Mouse (Mus musculus) thymus, postnatal 14 days (tissue): Measurements from ENCODE around the gene Vps53.
A peak's percentile ranks its signal among the peaks of the same experiment; 100 is the strongest.

Source experiments
- DNase-seq: peaks from one replicate; pipeline ENCODE4 v3.0.0; 2021

Gene Vps53

GRCm38 (mm10) chr11:76167079-76167765 is 12.2 kb downstream of the Vps53 start:
- peak; percentile 70 for DNase-seq

- no peak for DNase-seq
These were observed 12.8 kb downstream of the Vps53 start for GRCm38 (mm10) chr11:76166657-76167056.

DNA sequence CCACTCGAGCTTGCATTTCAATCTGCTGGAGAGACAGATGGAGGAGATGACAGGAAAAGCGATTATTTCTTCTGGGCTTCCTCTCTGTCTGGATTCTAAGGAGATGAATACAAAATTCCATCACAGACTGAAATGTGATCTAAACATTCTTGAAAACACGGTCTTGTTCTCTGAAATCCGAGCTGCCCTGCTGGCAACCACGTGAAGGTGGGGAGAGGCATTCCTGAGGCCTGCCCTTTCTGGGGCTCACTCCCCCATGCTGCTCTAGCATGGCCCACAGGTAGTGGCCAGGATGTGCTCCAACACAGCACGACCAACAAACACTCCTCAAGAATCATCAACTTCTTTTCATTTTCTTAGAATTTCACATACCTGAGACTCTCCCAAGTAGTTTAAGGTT is 19.2 kb downstream of the Vps53 start:
- DNase-seq = no peak

DNA sequence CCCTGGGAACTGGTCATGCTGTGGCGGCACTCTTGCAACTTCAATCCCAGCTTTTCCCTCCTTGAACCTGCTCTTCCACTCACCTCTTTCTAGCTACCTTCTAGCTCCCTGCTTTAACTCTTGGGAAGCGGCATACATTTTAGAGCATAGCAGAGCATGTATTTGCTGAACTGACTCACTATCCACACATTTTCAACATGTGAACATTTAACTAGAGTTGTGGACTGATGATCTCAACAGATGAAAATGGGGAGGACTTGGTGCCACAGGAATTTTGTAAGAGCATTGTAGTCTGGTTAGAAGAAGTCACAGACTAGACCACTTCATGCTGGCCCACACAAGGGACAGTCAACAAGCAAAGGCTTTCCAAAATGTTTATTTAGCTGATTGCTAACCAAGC is 21.1 kb downstream of the Vps53 start:
- DNase-seq = no peak

DNA sequence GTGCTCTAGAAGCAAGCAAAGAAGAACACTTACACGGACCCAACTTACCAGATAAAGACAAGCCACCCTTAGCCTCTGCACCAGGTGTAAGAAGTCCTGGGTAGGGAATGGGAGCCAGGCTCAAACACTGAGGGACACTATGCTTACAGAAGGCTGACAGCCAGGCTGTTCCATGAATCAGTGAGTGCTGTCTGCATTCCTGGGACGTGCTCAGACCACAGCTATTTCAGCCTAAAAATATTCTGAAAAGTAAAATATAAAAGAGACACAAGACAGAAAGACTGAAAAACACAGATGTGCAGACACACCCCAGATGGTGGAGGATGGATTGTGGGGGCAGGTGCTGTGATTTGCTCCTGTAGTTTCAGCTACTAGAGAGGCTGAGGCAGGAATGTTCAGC is 24.6 kb downstream of the Vps53 start:
- no peak for DNase-seq

- DNase-seq = no peak
These were observed 25.2 kb downstream of the Vps53 start for GRCm38 (mm10) chr11:76154200-76154599.

- peak; percentile 15 for DNase-seq
These were observed 26.1 kb downstream of the Vps53 start for GRCm38 (mm10) chr11:76153236-76153951.

DNA sequence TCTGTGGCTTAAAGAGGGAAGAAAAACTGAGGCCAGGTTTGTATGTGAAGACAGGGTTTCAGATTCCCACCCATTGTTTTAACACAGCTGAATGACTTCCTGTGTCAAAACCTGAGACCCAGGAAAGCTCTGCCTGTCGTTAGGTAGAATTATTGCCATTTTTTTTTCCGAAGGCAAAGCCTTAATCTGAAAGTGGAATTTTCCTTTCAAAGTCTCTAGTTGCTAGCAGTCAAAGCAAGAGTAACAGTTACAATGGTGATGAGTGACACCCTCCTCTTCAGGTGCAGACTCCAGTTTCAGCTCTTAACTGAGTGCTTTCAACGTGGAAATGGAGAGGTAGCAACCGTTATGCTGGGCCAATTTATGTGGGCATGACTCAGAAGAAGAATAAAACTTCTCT is 28.5 kb downstream of the Vps53 start:
- no peak for DNase-seq

- no peak for DNase-seq
These were observed 31.1 kb downstream of the Vps53 start for GRCm38 (mm10) chr11:76148055-76149008.

GRCm38 (mm10) chr11:76146187-76147010 is 33.0 kb downstream of the Vps53 start:
- DNase-seq = no peak

- no peak for DNase-seq
These were observed 34.3 kb downstream of the Vps53 start for GRCm38 (mm10) chr11:76145169-76145568.

DNA sequence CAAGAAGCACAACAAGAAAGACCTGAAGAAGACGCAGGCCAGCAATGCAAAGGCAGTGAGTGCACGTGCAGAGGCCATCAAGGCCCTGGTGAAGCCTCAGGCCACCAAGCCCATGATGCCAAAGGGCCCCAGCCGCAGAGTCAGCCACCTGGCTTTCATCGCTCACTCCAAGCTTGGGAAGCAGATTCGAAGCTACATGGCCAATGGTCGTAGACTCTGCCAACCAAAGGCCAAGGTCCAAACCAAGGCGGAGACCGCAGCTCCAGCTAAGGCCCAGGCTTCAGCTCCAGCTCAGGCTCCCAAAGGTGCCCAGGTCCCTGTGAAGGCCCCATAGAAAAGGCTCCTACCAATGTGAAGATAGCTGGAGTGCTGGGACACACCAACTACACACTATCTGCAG is 35.1 kb downstream of the Vps53 start:
- DNase-seq = no peak

DNA sequence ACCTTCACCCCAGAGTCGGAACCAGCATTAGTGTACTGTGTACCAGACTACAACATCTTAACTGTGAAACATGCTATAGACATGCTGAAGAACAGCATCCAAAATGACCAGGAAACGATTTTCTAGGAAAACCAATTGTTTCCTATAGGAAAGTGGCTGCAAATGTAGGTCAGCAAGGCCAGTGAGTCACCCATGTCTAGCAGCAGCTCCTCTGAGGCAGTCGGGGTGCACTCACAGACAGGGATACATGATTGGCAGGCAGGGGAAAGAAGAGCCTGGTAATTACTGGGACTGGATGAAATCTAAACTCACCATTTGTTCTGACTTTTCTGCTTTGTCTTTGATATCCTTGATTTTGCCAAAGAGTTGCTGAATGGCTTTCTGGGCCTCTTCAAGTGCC is 41.5 kb downstream of the Vps53 start:
- no peak for DNase-seq

DNA sequence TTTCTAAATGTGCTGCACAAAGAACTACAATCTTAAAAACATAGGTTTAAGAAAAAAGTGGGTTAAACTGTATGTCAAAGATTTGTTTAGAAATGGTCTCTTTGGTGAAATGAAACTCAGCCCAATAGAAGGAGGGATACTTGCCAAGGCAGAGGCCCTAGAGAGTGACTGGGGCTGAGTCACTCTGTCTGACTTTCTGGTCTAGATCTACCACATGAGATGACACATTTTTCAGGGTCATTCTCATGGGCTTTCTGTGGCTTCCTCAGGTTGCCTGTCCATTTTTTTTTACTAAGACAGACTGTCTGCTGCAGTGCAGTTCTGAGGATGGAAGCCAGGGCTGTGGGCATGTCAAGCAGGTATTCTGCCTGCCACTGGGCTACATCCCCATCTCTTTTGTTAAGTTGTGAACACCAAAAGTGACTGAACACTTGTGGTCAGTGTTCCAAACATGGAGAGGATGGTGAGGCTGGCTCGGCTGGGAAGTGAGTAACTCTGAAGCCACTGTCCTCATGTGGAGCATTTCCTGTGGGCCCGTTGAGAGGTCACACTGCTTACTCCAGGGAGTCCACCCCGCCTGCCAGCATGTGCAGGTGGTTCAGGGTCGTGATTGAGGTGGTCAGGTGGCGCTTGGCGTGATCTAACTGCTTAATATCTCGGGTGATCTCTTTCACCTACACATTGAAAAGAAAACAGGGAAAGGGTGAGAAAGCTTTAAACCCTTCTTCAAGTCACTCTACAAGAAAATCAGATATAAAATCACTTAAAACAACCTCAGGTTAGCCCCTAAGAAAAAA is 43.6 kb downstream of the Vps53 start:
- no peak for DNase-seq

GRCm38 (mm10) chr11:76130859-76131258 is 48.6 kb downstream of the Vps53 start:
- no peak for DNase-seq

DNA sequence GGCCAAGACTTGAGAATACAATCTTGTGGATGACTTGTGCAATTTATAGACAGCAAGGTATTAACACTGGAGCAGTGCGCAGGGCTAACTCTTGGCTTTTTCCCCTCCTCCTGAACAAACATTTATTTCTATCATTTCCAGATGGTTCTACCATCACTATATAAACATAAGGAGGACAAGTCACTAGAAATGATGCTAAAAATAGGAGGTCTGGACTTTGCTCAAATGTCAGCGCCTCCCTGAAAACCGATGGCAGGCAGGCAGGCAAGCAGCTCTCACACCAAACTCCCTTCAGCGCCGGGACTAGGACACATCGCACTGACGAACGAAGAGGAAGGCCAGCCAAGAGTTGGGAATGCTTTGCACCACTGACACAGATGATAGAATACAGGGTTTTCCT is 54.1 kb downstream of the Vps53 start:
- no peak for DNase-seq

- DNase-seq = no peak
These were observed 55.9 kb downstream of the Vps53 start for GRCm38 (mm10) chr11:76123517-76123916.

- DNase-seq = no peak
These were observed 56.9 kb downstream of the Vps53 start for GRCm38 (mm10) chr11:76122571-76122970.

- no peak for DNase-seq
These were observed 58.4 kb downstream of the Vps53 start for GRCm38 (mm10) chr11:76121086-76121485.

DNA sequence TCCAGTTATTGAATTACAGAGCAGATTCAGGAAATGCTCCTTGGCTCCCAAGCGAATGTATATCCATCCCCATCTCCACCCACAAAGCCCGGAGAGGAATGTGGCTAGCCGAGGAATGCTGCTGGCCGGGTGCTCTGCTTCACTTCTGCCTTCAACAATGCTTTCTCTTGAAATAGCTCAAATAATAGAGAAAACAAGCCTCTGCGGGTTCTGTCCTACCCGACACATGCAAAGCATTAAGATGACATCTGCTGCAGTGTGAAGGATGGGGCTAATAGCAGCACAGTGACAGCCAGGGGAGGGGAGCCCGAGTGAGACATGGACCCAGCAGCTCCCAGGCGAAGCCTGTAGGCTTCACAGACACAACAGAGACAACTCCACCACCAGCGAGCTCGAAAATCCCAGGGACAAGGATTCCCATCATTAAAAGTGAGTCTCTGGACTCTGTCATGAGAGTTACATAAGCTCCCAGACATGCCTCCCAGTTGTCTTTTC is 59.0 kb downstream of the Vps53 start:
- DNase-seq = no peak

DNA sequence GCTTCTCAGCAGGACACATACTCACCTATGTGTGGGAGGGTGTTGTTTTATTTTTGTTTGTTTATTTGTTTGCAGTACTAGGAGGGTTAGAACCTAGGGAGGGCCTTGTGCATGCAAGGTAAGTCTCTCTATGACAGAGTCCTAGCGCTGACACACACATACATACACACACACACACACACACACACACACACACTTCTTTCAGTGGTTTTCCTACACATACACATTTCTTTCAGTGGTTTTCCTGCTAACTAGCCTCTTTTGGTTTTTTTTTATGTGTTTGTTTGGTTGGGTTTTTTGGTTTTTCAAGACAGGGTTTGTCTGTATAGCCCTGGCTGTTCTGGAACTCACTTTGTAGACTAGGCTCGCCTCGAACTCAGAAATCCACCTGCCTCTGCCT is 69.0 kb downstream of the Vps53 start:
- DNase-seq = no peak
